Mouse (Mus musculus) thymus, adult 2 months (tissue): ENCODE results near the gene Lama5.

Experiments used
- CTCF ChIP-seq: fragments of 200-500 bp; IDR thresholded peaks from 2 replicates; pipeline ENCODE4 v1.5.1; 2012; ENCODE audit warnings: mild to moderate bottlenecking, control low read depth, low read length, moderate library complexity, borderline replicate concordance; ENCODE audit not compliant: control insufficient read depth, poor library complexity, insufficient read depth; ENCODE audit errors: extremely low read depth
- POLR2A ChIP-seq: fragments of 200-500 bp; IDR thresholded peaks from 2 replicates; pipeline ENCODE4 v1.6.1; 2012; ENCODE audit warnings: mild to moderate bottlenecking, low read length, control low read depth, moderate library complexity; ENCODE audit not compliant: control insufficient read depth, poor library complexity, insufficient read depth; ENCODE audit errors: extremely low read depth

GRCm38 (mm10) chr2:180273394-180274244, 48.0 kb upstream of the Lama5 start, which contains the start of gene Cables2:
- TF ChIP-seq CTCF (0 out of 2 replicates have a peak, but pooled peaks have one; percentile 55), POLR2A (peak; percentile 50; the same call in 1 of the 2 replicates)
